Mouse (Mus musculus) limb, embryonic 15.5 days (tissue): Measurements from ENCODE around the gene Tob1. TPM values are rescaled to one million over a fixed set of nuclear protein-coding genes. Genes with fewer than 3 reads are reported as not detected.

Source experiments
- ATAC-seq: fragments of 200-750 bp; cut with Nextera tagmentation; 2 replicates; pipeline ENCODE4 v1.8.0; 2017; ENCODE audit warnings: low read depth, moderate TSS enrichment; ENCODE audit not compliant: insufficient number of reproducible peaks, low FRiP score, low TSS enrichment
- H3K27ac ChIP-seq: fragments of 300-500 bp; sonication (generic); 2 replicates; pipeline ENCODE4 v1.5.1; 2015; ENCODE audit warnings: moderate library complexity, mild to moderate bottlenecking, inconsistent platforms
- H3K27me3 ChIP-seq: fragments of 300-500 bp; sonication (generic); 2 replicates; pipeline ENCODE4 v1.6.1; 2015; ENCODE audit warnings: inconsistent platforms
- H3K36me3 ChIP-seq: fragments of 300-500 bp; sonication (generic); 2 replicates; pipeline ENCODE4 v1.6.1; 2015; ENCODE audit warnings: inconsistent platforms
- H3K4me1 ChIP-seq: fragments of 300-500 bp; sonication (generic); 2 replicates; pipeline ENCODE4 v1.6.1; 2015; ENCODE audit warnings: inconsistent platforms
- H3K4me2 ChIP-seq: fragments of 300-500 bp; sonication (generic); 2 replicates; pipeline ENCODE4 v1.6.1; 2015; ENCODE audit warnings: mild to moderate bottlenecking, inconsistent platforms
- H3K4me3 ChIP-seq: fragments of 300-500 bp; sonication (generic); 2 replicates; pipeline ENCODE4 v1.5.1; 2015; ENCODE audit warnings: mild to moderate bottlenecking, inconsistent platforms
- H3K9ac ChIP-seq: fragments of 300-500 bp; sonication (generic); 2 replicates; pipeline ENCODE4 v1.6.1; 2015; ENCODE audit warnings: inconsistent platforms
- H3K9me3 ChIP-seq: fragments of 300-500 bp; sonication (generic); 2 replicates; pipeline ENCODE4 v1.6.1; 2016; ENCODE audit warnings: inconsistent platforms
- WGBS: fragments of 180-500 bp; shearing (Covaris S2); methylation state at CpG from one replicate; pipeline ENCODE4 v1.1.7; 2015; 5-methylcytosine and 5-hydroxymethylcytosine counted together
- polyA plus RNA-seq: library from polyadenylated mRNA; unstranded; fragments of >200 nt; fragmentation: Nextera tagmentation; extraction: Ambion mirVana; gene quantifications from 2 replicates; pipeline ENCODE4 v1.2.1, GENCODE M21; 2015

The Tob1 gene
- polyA plus RNA-seq, 1 experiment from 2014 or later: 43.1 TPM

DNA sequence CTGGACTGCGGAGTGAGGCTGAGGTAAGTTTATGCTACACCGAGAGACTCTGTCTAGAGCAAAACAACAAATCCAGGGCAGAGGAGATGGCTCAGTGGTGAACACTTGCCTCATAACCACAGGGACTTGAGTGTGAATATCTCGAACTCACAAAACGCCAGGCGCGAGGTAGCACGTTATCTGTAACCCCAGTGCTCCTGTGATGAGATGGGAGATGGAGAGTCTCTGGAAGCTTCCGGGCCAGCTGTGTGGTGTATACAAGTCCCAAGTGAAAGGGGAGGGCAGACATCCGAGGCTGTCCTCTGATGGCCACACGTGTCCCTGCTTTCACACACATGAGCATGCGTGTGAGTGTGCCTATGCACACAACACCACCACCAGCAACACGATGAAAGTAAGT is 23.1 kb downstream of the Tob1 start:
- Histone ChIP-seq H3K4me3 (no peak overlapping the region), H3K27me3 (no peaks in the 10 kb centered on the region), H3K36me3 (no peaks in the 10 kb centered on the region), H3K4me2 (no peak overlapping the region), H3K9ac (no peak overlapping the region), H3K4me1 (peaks cover 18% of the 10 kb centered on the region), H3K27ac (no peak overlapping the region), H3K9me3 (no peaks in the 10 kb centered on the region)
- WGBS: 86% methylated on average over 12 of the region's 12 CpGs
- ATAC-seq: no peak

- H3K4me2 ChIP-seq: no peak overlapping the region
- ATAC-seq: no peak
- no peak overlapping the region for H3K4me3 ChIP-seq
- no peak overlapping the region for H3K9ac ChIP-seq
- WGBS: 84% methylated on average over 8 of the region's 8 CpGs
- peaks cover 19% of the 10 kb centered on the region for H3K4me1 ChIP-seq
- no peaks in the 10 kb centered on the region for H3K9me3 ChIP-seq
- no peaks in the 10 kb centered on the region for H3K27me3 ChIP-seq
- no peaks in the 10 kb centered on the region for H3K36me3 ChIP-seq
- H3K27ac ChIP-seq: no peak overlapping the region
Observed at GRCm38 (mm10) chr11:94234857-94235256, 23.6 kb downstream of the Tob1 start.

DNA sequence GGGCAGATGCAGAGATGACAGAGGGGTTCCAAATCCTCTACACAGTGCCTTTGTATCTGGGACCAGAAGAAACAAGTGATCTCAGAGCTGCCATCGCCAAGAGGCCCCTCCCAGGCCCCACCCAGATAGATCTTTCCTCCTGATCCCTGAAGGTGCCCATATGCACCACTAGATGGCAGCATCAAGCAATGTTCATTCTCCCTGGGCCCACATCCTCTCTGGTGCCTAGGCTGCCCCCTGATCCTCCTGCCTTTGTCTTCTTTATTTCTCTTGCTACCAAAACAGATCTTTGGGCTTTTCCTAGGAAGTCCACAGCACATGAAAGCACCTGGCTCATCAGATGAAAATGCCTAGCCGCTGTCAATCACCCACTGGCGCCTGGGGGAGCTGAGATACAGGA is 24.8 kb downstream of the Tob1 start:
- Histone ChIP-seq H3K4me3 (no peak overlapping the region), H3K36me3 (no peaks in the 10 kb centered on the region), H3K4me1 (peaks cover 22% of the 10 kb centered on the region), H3K9me3 (no peaks in the 10 kb centered on the region), H3K9ac (no peak overlapping the region), H3K27me3 (no peaks in the 10 kb centered on the region), H3K27ac (0 out of 2 replicates have a peak overlapping the region, but pooled peaks have one; percentile 14), H3K4me2 (peak overlapping the region; percentile 32; the same call in 1 of the 2 replicates)
- peak; percentile 74 for ATAC-seq
- WGBS: 21% methylated on average over 3 of the region's 3 CpGs

DNA sequence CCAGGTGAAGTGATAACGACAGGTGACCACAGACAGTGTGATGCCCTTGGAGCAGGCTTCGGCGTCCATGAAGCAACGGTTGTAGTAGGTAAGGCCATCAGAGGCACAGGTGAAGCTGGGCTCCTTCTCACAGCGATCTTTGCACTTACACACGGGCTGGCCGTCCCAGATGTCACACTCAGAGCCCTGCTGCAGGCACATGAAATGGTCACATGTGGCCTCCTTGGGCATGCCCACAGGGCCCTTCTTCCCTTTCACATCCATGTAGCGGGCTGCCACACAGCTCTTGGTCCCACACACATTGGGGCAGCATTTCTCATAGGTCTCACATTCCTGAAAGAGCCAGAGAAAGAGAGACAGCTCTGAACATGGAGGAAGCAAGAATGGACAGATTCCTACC is 27.5 kb downstream of the Tob1 start:
- WGBS: 93% methylated on average over 8 of the region's 8 CpGs
- Histone ChIP-seq H3K4me1 (peaks cover 43% of the 10 kb centered on the region), H3K4me3 (no peak overlapping the region), H3K27me3 (no peaks in the 10 kb centered on the region), H3K9me3 (no peaks in the 10 kb centered on the region), H3K27ac (no peak overlapping the region), H3K9ac (no peak overlapping the region), H3K4me2 (no peak overlapping the region), H3K36me3 (no peaks in the 10 kb centered on the region)
- ATAC-seq: no peak

DNA sequence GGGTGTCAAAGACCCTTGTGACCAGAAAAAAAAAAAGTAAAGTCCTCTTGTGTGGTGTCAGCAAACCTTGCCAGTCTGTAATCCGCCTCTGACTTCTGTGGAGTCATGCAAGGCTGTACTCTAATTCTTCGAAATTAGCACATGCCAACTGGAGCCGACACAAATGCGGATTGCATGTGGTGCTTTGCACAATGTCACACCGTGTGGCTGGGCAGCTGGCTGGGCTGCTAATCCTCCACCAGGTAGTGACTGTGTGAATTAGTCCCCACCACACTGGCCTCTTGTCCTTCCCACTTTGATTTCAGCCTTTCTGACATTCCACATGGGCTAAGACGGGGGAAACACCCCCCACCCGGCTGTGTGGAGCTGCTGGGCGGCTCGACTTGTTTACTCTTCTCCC is 28.5 kb downstream of the Tob1 start:
- Histone ChIP-seq H3K9ac (no peak overlapping the region), H3K27ac (no peak overlapping the region), H3K9me3 (no peaks in the 10 kb centered on the region), H3K4me3 (no peak overlapping the region), H3K36me3 (no peaks in the 10 kb centered on the region), H3K27me3 (no peaks in the 10 kb centered on the region), H3K4me2 (no peak overlapping the region), H3K4me1 (peaks cover 52% of the 10 kb centered on the region)
- no peak for ATAC-seq
- 36% methylated on average over 9 of the region's 9 CpGs for WGBS

DNA sequence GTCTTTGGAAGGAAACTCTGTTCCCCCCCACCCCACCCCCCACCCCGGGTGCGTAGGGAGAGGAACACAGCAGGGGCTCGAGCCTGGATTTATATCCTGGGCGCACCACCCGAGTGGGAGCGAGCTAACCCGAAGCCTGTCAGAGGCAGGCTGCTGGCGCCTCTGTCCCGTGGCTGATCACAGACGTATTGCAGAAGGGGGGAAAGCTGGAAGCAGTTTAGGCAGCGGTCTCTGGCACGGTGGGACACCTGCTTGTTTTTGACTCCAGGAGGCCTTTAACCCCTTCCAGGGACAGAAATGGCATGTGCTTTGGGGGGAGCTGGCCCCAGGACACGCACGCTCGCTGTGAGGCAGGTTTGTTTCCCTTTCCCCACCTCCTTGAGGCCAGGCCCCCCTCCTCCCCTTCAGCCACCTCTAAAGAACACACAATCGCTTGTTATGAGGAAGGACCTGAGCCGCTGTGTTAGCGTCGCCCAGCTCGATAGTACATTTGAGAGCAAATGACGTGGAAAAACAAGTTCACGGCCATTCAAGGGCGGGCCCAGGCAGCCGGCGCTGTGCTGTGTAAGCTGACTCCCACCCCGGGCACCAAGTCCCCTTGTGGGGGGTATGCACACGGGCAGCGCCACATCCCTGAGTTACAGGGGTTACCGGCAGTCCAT is 31.6 kb downstream of the Tob1 start:
- WGBS: 1% methylated on average over 29 of the region's 29 CpGs
- ATAC-seq: peak; percentile 26; the same call in 1 of the 2 replicates
- peaks cover 76% of the 10 kb centered on the region for H3K4me1 ChIP-seq

GRCm38 (mm10) chr11:94243422-94244180 is 32.3 kb downstream of the Tob1 start:
- Histone ChIP-seq H3K4me3 (peak overlapping the region; percentile 29), H3K27ac (peak overlapping the region; percentile 84), H3K36me3 (no peaks in the 10 kb centered on the region), H3K4me1 (peaks cover 78% of the 10 kb centered on the region), H3K9ac (no peak overlapping the region), H3K4me2 (peak overlapping the region; percentile 55), H3K27me3 (no peaks in the 10 kb centered on the region), H3K9me3 (no peaks in the 10 kb centered on the region)
- ATAC-seq: no peak
- 20% methylated on average over 15 of the region's 15 CpGs for WGBS

More for the DNA sequence above, 31.6 kb downstream of the Tob1 start:
- H3K27ac ChIP-seq: peak overlapping the region; percentile 84
- peak overlapping the region; percentile 29 for H3K4me3 ChIP-seq
- no peaks in the 10 kb centered on the region for H3K9me3 ChIP-seq
- no peaks in the 10 kb centered on the region for H3K36me3 ChIP-seq
- peak overlapping the region; percentile 55 for H3K4me2 ChIP-seq
- H3K9ac ChIP-seq: 0 out of 2 replicates have a peak overlapping the region, but pooled peaks have one; percentile 26
- no peaks in the 10 kb centered on the region for H3K27me3 ChIP-seq

- Histone ChIP-seq H3K9me3 (no peaks in the 10 kb centered on the region), H3K9ac (no peak overlapping the region), H3K27ac (peak overlapping the region; percentile 93), H3K4me2 (no peak overlapping the region), H3K4me1 (peaks cover 76% of the 10 kb centered on the region), H3K36me3 (no peaks in the 10 kb centered on the region), H3K27me3 (no peaks in the 10 kb centered on the region), H3K4me3 (no peak overlapping the region)
- WGBS: 40% methylated on average over 9 of the region's 9 CpGs
- no peak for ATAC-seq
Observed at GRCm38 (mm10) chr11:94244385-94244784, 33.1 kb downstream of the Tob1 start.

GRCm38 (mm10) chr11:94245955-94246788 is 34.9 kb downstream of the Tob1 start, which contains the start of gene Wfikkn2:
Gene Wfikkn2, minus strand, starts transcription at chr11:94246005.
- peak within 1 kb of the TSS; percentile 4; the same call in 1 of the 2 replicates for H3K4me3 ChIP-seq
- peaks cover 67% of the 10 kb centered on the region for H3K4me1 ChIP-seq
- H3K9ac ChIP-seq: peak within 1 kb of the TSS; percentile 17; the same call in 1 of the 2 replicates

DNA sequence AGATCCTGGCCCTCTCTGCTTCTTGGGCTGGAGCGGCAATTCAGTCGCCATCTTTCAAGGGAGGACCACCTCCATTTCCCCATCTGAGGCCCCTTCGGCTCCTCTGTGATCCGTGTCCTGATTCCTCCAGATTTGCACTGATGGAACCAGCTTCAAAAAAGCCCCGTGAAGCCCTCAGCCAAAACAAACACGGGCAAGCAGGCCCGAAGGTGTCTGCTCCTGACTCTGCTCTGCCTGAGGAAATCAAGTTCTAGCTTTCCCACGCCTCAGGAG is 35.5 kb downstream of the Tob1 start:
- Histone ChIP-seq H3K4me2 (peak overlapping the region; percentile 36), H3K27ac (peak overlapping the region; percentile 93), H3K9ac (no peak overlapping the region), H3K4me3 (peak overlapping the region; percentile 4; the same call in 1 of the 2 replicates), H3K4me1 (peaks cover 63% of the 10 kb centered on the region), H3K9me3 (no peaks in the 10 kb centered on the region), H3K36me3 (no peaks in the 10 kb centered on the region), H3K27me3 (no peaks in the 10 kb centered on the region)
- ATAC-seq: peak; percentile 7; the same call in 1 of the 2 replicates
- WGBS: 11% methylated on average over 8 of the region's 8 CpGs

More at GRCm38 (mm10) chr11:94245955-94246788, 34.9 kb downstream of the Tob1 start, which contains the start of gene Wfikkn2:
- WGBS: 16% methylated on average over 17 of the region's 17 CpGs
- Histone ChIP-seq H3K9me3 (no peaks in the 10 kb centered on the region), H3K27ac (peak within 1 kb of the TSS; percentile 93), H3K36me3 (no peaks in the 10 kb centered on the region), H3K27me3 (no peaks in the 10 kb centered on the region), H3K4me2 (peak within 1 kb of the TSS; percentile 36)
- ATAC-seq: peak; percentile 89

GRCm38 (mm10) chr11:94253156-94253555 is 41.9 kb downstream of the Tob1 start:
- Histone ChIP-seq H3K9me3 (no peaks in the 10 kb centered on the region; the same call in 1 of the 2 replicates), H3K27ac (no peak overlapping the region), H3K4me2 (no peak overlapping the region), H3K27me3 (no peaks in the 10 kb centered on the region), H3K9ac (no peak overlapping the region), H3K4me3 (no peak overlapping the region), H3K4me1 (peaks cover 12% of the 10 kb centered on the region), H3K36me3 (no peaks in the 10 kb centered on the region)
- 68% methylated on average over 9 of the region's 9 CpGs for WGBS
- ATAC-seq: no peak
